Mouse (Mus musculus) CH12.LX (cell line): ENCODE results near the gene Gm17509. TPM values are rescaled to one million over a fixed set of nuclear protein-coding genes. Genes with fewer than 3 reads are reported as not detected.

Source experiments
- DNase-seq: peaks from one replicate; pipeline ENCODE4 v3.0.0-alpha.2; 2013; ENCODE audit errors: extremely low read depth
- H3K27ac ChIP-seq: 2 replicates; pipeline ENCODE4 v1.5.1; 2012; ENCODE audit warnings: low read depth, mild to moderate bottlenecking, control low read depth, moderate library complexity; ENCODE audit not compliant: insufficient read depth
- H3K27me3 ChIP-seq: replicated peaks from 2 replicates; pipeline ENCODE3; 2012; ENCODE audit warnings: inconsistent platforms
- H3K36me3 ChIP-seq, 2 experiments: replicated peaks in 1 of 2; 2 replicates each; pipeline versions ENCODE3 to v1.6.1; 2012; ENCODE audit warnings: inconsistent platforms in 1 of 2, low read length in 1 of 2, mild to moderate bottlenecking in 1 of 2, mixed read lengths in 1 of 2, moderate library complexity in 1 of 2; ENCODE audit not compliant: control insufficient read depth in 1 of 2, insufficient read depth in 1 of 2
- H3K4me1 ChIP-seq, 2 experiments: 2 replicates each; pipeline ENCODE4 v1.6.1; 2012; ENCODE audit warnings: inconsistent platforms in 1 of 2, moderate library complexity in 1 of 2; ENCODE audit not compliant: insufficient read depth in 2 of 2, control insufficient read depth in 1 of 2
- H3K4me2 ChIP-seq: 2 replicates; pipeline ENCODE4 v1.6.1; 2012; ENCODE audit warnings: low read depth, mild to moderate bottlenecking, control low read depth; ENCODE audit not compliant: poor library complexity, insufficient read depth, severe bottlenecking
- H3K4me3 ChIP-seq, 3 experiments: fragments of 150-350 bp in 1 of 3; sonication (generic) in 1 of 3; replicated peaks in 1 of 3; 2 replicates each; pipeline versions ENCODE3 to v1.5.1; 2011 to 2012; ENCODE audit warnings: low read depth in 2 of 3, low read length in 2 of 3, mild to moderate bottlenecking in 2 of 3, moderate library complexity in 2 of 3, control low read depth in 1 of 3, improper control_type of control experiment in 1 of 3, inconsistent platforms in 1 of 3, mixed read lengths in 1 of 3; ENCODE audit not compliant: poor library complexity in 1 of 3
- H3K79me2 ChIP-seq: replicated peaks from 2 replicates; pipeline ENCODE4 v1.6.1; 2012; ENCODE audit warnings: mild to moderate bottlenecking, moderate library complexity; ENCODE audit not compliant: control insufficient read depth, poor library complexity, insufficient read depth, severe bottlenecking; ENCODE audit errors: extremely low read depth
- H3K9ac ChIP-seq: 2 replicates; pipeline ENCODE4 v1.6.1; 2012; ENCODE audit warnings: low read depth, mild to moderate bottlenecking, control low read depth, moderate library complexity; ENCODE audit not compliant: insufficient read depth
- H3K9me3 ChIP-seq: replicated peaks from 2 replicates; pipeline ENCODE3; 2012; ENCODE audit warnings: low read length, inconsistent platforms, mixed read lengths
- CHD1 ChIP-seq: IDR thresholded peaks from 2 replicates; pipeline ENCODE4 v1.6.1; 2012; ENCODE audit warnings: low read depth, low read length, improper control_type of control experiment, inconsistent platforms
- CHD2 ChIP-seq: IDR thresholded peaks from 2 replicates; pipeline ENCODE4 v1.6.1; 2011; ENCODE audit warnings: low read length, improper control_type of control experiment
- E2F4 ChIP-seq: IDR thresholded peaks from 2 replicates; pipeline ENCODE4 v1.6.1; 2011; ENCODE audit warnings: low read depth, low read length, improper control_type of control experiment; ENCODE audit not compliant: insufficient replicate concordance
- ETS1 ChIP-seq: conservative IDR thresholded peaks from 2 replicates; pipeline ENCODE4 v1.6.1; 2012; ENCODE audit warnings: low read depth, mild to moderate bottlenecking, inconsistent platforms, low read length, improper control_type of control experiment, moderate library complexity
- GABPA ChIP-seq: IDR thresholded peaks from 2 replicates; pipeline ENCODE4 v1.6.1; 2012; ENCODE audit warnings: low read depth, low read length, improper control_type of control experiment, inconsistent platforms; ENCODE audit not compliant: insufficient replicate concordance
- HCFC1 ChIP-seq: IDR thresholded peaks from 2 replicates; pipeline ENCODE4 v1.6.1; 2012; ENCODE audit warnings: low read depth, mild to moderate bottlenecking, inconsistent platforms, low read length, improper control_type of control experiment
- JUN ChIP-seq: IDR thresholded peaks from 2 replicates; pipeline ENCODE4 v1.6.1; 2011; ENCODE audit warnings: low read depth, mild to moderate bottlenecking, low read length, improper control_type of control experiment, moderate library complexity; ENCODE audit not compliant: insufficient read depth
- KAT2A ChIP-seq: IDR thresholded peaks from 2 replicates; pipeline ENCODE4 v1.6.1; 2012; ENCODE audit warnings: low read length, improper control_type of control experiment, inconsistent platforms; ENCODE audit not compliant: insufficient replicate concordance
- MAX ChIP-seq: IDR thresholded peaks from 2 replicates; pipeline ENCODE4 v1.6.1; 2011; ENCODE audit warnings: low read length, improper control_type of control experiment
- MAZ ChIP-seq: IDR thresholded peaks from 2 replicates; pipeline ENCODE4 v1.6.1; 2012; ENCODE audit warnings: low read depth, mild to moderate bottlenecking, inconsistent platforms, low read length, improper control_type of control experiment, moderate library complexity
- MEF2A ChIP-seq: IDR thresholded peaks from 2 replicates; pipeline ENCODE4 v1.6.1; 2014; ENCODE audit warnings: low read depth, mild to moderate bottlenecking, inconsistent platforms, low read length, improper control_type of control experiment, borderline replicate concordance
- MXI1 ChIP-seq: IDR thresholded peaks from 2 replicates; pipeline ENCODE4 v1.6.1; 2011; ENCODE audit warnings: mild to moderate bottlenecking, low read depth, low read length, improper control_type of control experiment
- NRF1 ChIP-seq: IDR thresholded peaks from 2 replicates; pipeline ENCODE4 v1.6.1; 2014; ENCODE audit warnings: low read depth, mild to moderate bottlenecking, inconsistent platforms, low read length, improper control_type of control experiment, moderate library complexity
- RAD21 ChIP-seq: IDR thresholded peaks from 2 replicates; pipeline ENCODE4 v1.6.1; 2011; ENCODE audit warnings: low read depth, mild to moderate bottlenecking, low read length, improper control_type of control experiment, moderate library complexity
- RCOR1 ChIP-seq: conservative IDR thresholded peaks from 2 replicates; pipeline ENCODE4 v1.6.1; 2012; ENCODE audit warnings: low read depth, mild to moderate bottlenecking, inconsistent platforms, low read length, improper control_type of control experiment
- SIN3A ChIP-seq: IDR thresholded peaks from 2 replicates; pipeline ENCODE4 v1.6.1; 2012; ENCODE audit warnings: low read length, improper control_type of control experiment, inconsistent platforms
- SMC3 ChIP-seq: IDR thresholded peaks from 2 replicates; pipeline ENCODE4 v1.6.1; 2011; ENCODE audit warnings: low read depth, low read length, improper control_type of control experiment
- TBP ChIP-seq: conservative IDR thresholded peaks from 2 replicates; pipeline ENCODE4 v1.6.1; 2011; ENCODE audit warnings: low read depth, low read length, improper control_type of control experiment
- TCF12 ChIP-seq: IDR thresholded peaks from 2 replicates; pipeline ENCODE4 v1.6.1; 2014; ENCODE audit warnings: low read depth, mild to moderate bottlenecking, inconsistent platforms, low read length, improper control_type of control experiment
- USF1 ChIP-seq: IDR thresholded peaks from 2 replicates; pipeline ENCODE4 v1.6.1; 2014; ENCODE audit warnings: low read depth, mild to moderate bottlenecking, inconsistent platforms, low read length, improper control_type of control experiment
- ZC3H11A ChIP-seq: IDR thresholded peaks from 2 replicates; pipeline ENCODE4 v1.6.1; 2012; ENCODE audit warnings: low read depth, mild to moderate bottlenecking, inconsistent platforms, low read length, improper control_type of control experiment
- ZKSCAN1 ChIP-seq: IDR thresholded peaks from 2 replicates; pipeline ENCODE4 v1.6.1; 2012; ENCODE audit warnings: low read depth, inconsistent platforms, low read length, improper control_type of control experiment, borderline replicate concordance
- ZMIZ1 ChIP-seq: IDR thresholded peaks from 2 replicates; pipeline ENCODE4 v1.6.1; 2012; ENCODE audit warnings: low read depth, mild to moderate bottlenecking, inconsistent platforms, low read length, improper control_type of control experiment
- ZNF384 ChIP-seq: IDR thresholded peaks from 2 replicates; pipeline ENCODE4 v1.6.1; 2012; ENCODE audit warnings: low read depth, low read length, improper control_type of control experiment, inconsistent platforms
- dilution Hi-C: fragments of 300-500 bp; cut with MboI; formaldehyde crosslinking; loops from 2 replicates; pipeline ENCODE4 v1.14.3; 2020; ENCODE audit warnings: low sequenced_read_pairs; ENCODE audit not compliant: extremely low pct_unique_long_range_greater_than_20kb, extremely low pct_ligation_motif_present
- in situ Hi-C: fragments of 300-500 bp; cut with MboI; formaldehyde crosslinking; loops from 3 replicates; pipeline ENCODE4 v1.14.3; 2019; ENCODE audit warnings: low sequenced_read_pairs, low pct_ligation_motif_present, low pct_unique_long_range_greater_than_20kb, mixed read lengths
- polyA plus RNA-seq: library from polyadenylated mRNA; unstranded; fragments of >175 nt; gene quantifications from 2 replicates; pipeline ENCODE4 v1.2.1, GENCODE M21; 2012; ENCODE audit warnings: low read depth; ENCODE audit not compliant: insufficient read length
- total RNA-seq, 2 experiments: library from RNA; depleted of rRNA; stranded (reverse); fragments of 300-350 nt in 1 of 2; fragments of >200 nt in 1 of 2; gene quantifications; 2 replicates each; pipeline ENCODE4 v1.2.3; 2012 to 2014

Gm17509 gene
- total and polyA plus RNA-seq, 3 experiments: not detected

DNA sequence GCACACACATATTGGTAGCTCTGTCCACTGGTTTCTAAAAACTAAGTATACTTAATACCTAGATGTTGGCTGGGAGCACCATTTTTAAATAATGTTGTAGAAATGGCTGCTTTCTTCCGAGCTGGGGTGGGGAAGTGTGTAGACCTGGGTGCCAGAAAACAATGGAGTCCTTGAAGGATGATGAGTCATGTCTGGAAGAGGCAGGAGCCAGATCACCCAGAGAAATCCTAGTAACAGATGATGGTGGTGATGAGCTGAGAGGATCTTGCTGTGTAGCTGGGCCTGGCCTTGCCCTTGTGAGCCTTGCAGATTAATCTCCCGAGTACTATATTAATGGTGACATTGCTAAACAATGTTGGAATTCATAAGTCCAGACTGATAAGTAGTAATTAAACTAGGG is 4.0 kb upstream of the Gm17509 start:
- Histone ChIP-seq H3K27me3 (no peaks in the 10 kb centered on the region), H3K9ac (no peak overlapping the region)
- no peak for TF ChIP-seq ZMIZ1
- no peak for TF ChIP-seq RCOR1
- no peak for TF ChIP-seq CHD2
- no peak for TF ChIP-seq TCF12
- TF ChIP-seq, all 38 proteins: peak for 0
- H3K27ac ChIP-seq: no peak overlapping the region
- in situ Hi-C loops (no loop called here), dilution Hi-C loops (no loop called here)
- no peaks in the 10 kb centered on the region for H3K4me1 ChIP-seq
- H3K4me2 ChIP-seq: no peak overlapping the region
- no peak overlapping the region for H3K4me3 ChIP-seq
- no peaks in the 10 kb centered on the region for H3K36me3 ChIP-seq
- H3K79me2 ChIP-seq: no peaks in the 10 kb centered on the region
- DNase-seq: no peak
- H3K9me3 ChIP-seq: peaks cover 45% of the 10 kb centered on the region

DNA sequence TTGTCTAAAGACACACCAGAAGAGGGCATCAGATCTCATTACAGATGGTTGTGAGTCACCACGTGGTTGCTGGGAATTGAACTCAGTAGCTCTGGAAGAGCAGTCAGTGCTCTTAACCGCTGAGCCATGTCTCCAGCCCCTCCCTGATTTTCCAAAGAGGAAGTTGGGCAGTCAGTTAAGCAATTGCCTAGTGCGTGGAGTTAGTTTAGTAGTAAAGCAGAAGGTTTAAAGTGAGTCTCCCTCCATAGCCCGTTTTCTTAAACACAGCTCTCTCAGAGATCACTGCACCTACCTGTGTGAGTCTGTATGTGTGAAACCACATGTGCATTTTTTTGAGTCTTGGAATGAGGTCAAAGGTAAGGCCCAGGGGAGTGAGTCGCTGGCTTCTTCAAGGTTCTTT is 2.2 kb upstream of the Gm17509 start:
- in situ Hi-C loops: no loop called here
- Histone ChIP-seq H3K9me3 (peaks cover 53% of the 10 kb centered on the region), H3K4me1 (no peaks in the 10 kb centered on the region), H3K79me2 (no peaks in the 10 kb centered on the region), H3K27me3 (no peaks in the 10 kb centered on the region), H3K9ac (no peak overlapping the region), H3K4me3 (no peak overlapping the region), H3K4me2 (no peak overlapping the region), H3K27ac (no peak overlapping the region), H3K36me3 (no peaks in the 10 kb centered on the region)
- DNase-seq: no peak
- TF ChIP-seq MAX: no peak
- TF ChIP-seq HCFC1: no peak
- TF ChIP-seq USF1: no peak
- no peak for TF ChIP-seq KAT2A
- no peak for TF ChIP-seq ZC3H11A
- no peak for TF ChIP-seq MAZ
- TF ChIP-seq JUN: no peak
- no peak for TF ChIP-seq SMC3
- dilution Hi-C loops: no loop called here

DNA sequence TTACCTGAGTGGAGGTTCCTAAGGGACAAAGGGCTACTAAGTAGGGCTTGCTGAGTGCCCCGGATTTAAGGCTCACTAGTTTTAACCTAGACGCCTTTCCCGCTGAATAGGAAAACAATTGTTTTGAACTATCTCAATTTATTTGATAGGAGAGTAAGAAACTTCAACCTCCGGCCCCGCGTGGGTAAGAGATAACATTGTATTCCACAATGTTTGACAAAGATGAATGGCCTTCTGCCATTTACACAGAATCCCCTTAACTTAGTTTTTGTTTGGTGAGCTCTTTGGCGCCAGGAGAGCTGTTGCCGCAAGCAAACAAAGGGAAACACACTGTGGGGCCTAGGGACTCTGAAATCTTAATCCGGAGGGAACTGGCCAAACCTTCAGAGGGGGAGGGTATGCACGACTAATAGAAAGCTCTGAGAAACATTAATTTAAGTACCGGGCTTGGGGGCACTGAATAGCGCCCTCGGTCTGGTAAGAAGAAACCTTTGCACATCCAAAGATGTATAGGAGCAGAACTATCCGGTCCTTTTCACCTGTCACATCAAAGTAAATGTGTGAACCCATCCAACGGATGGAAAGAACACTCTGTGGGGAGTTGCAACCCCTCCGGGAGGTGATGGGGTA is 889 bp downstream of the Gm17509 start:
- Histone ChIP-seq H3K79me2 (no peaks in the 10 kb centered on the region), H3K4me2 (no peak overlapping the region), H3K9me3 (peaks cover 62% of the 10 kb centered on the region), H3K27ac (no peak overlapping the region), H3K36me3 (no peaks in the 10 kb centered on the region), H3K9ac (no peak overlapping the region), H3K4me3 (no peak overlapping the region), H3K4me1 (no peaks in the 10 kb centered on the region), H3K27me3 (no peaks in the 10 kb centered on the region)
- in situ Hi-C loops (no loop called here), dilution Hi-C loops (no loop called here)
- no peak for DNase-seq
- no peak for TF ChIP-seq MAZ
- no peak for TF ChIP-seq ZNF384
- no peak for TF ChIP-seq RCOR1
- no peak for TF ChIP-seq HCFC1
- no peak for TF ChIP-seq CHD2
- no peak for TF ChIP-seq USF1
- TF ChIP-seq TBP: no peak
- TF ChIP-seq MEF2A: no peak
- no peak for TF ChIP-seq KAT2A
- no peak for TF ChIP-seq E2F4
- TF ChIP-seq NRF1: no peak
- no peak for TF ChIP-seq RAD21
- TF ChIP-seq ETS1: no peak
- TF ChIP-seq MXI1: no peak
- TF ChIP-seq GABPA: no peak
- no peak for TF ChIP-seq SIN3A
- TF ChIP-seq MAX: no peak
- TF ChIP-seq CHD1: no peak
- TF ChIP-seq ZKSCAN1: no peak
